In the genomic region with DNA sequence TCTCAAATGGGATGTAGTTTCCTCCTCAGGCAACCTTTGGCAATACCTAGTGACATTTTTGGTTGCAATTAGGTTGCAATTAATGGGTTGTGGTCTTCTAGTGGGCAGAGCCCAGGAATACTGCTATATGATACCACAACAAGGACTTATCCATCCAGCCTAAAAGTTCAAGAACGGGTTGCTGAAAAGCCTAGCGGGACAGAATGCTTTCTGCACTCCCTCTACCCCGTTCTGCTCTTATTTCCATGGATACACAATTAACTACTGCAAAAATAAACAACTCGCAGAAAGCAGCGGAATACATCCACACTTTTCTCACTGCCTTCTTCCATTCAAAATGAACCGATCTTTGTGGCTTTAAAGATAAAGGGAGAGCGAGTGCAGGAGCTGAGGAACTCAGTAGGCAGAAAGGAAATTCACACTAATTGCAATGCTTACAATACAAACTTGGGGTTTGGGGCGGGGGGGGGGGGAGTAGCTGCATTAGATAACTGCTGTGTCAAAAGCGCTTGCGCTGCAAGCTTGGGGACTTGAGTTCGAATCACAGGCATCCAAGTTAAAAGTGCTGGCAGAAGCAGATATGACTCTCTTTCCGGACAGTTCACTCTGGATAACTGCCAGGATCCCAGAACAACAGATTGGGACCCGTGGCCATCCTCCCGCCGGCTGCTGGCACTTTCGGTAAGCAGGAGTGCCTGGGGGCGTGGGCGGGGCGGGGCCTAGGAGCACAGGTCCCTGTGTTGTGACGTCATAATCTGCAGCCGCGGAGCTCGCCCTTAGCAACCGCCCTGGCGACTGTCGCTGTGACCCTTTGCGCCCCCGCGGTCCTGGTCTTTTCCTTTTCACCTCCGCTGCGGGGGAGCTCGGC, we compare ENCODE assay signal across 8 mouse cellular contexts. TPM values are rescaled to one million over a fixed set of nuclear protein-coding genes. Genes with fewer than 3 reads are reported as not detected.
DNase-seq lines count a peak whose midpoint lies in the region; ATAC-seq and TF ChIP-seq lines count a peak whose summit lies in the region.

A gene (plus strand): TSS at position 766 of the 868 bp plus-strand sequence.

- H3K4me1 ChIP-seq in brown adipose tissue, adult 24 weeks (ENCODE audit: control insufficient read depth, insufficient read depth, insufficient read length, low read length): 0 out of 2 replicates have a peak, but pooled peaks cover 2% of the 10 kb centered on the region
- peaks cover 11% of the 10 kb centered on the region for H3K4me1 ChIP-seq in heart, embryonic 13.5 days
- H3K4me1 ChIP-seq in kidney, postnatal 0 days (replicated peaks; ENCODE audit: insufficient read depth, low read length): no peaks in the 10 kb centered on the region
- H3K4me1 ChIP-seq in liver, adult 2 months (ENCODE audit: control insufficient read depth, insufficient read depth, low read length): peaks cover 2% of the 10 kb centered on the region; the same call in 1 of the 2 replicates

- peaks cover 7% of the 10 kb centered on the region; the same call in 1 of the 2 replicates for H3K9me3 ChIP-seq in heart, embryonic 13.5 days
- no peaks in the 10 kb centered on the region for H3K9me3 ChIP-seq in kidney, postnatal 0 days (replicated peaks; ENCODE audit: low read length)

- WGBS in heart, embryonic 13.5 days: 3% methylated on average over 32 of the region's 32 CpGs
- WGBS in kidney, postnatal 0 days: 3% methylated on average over 31 of the region's 32 CpGs
- 5% methylated on average over 32 of the region's 32 CpGs for WGBS in liver, adult 2 months

- no peaks in the 10 kb centered on the region for H3K27me3 ChIP-seq in heart, embryonic 13.5 days (replicated peaks)
- H3K27me3 ChIP-seq in kidney, postnatal 0 days (ENCODE audit: insufficient read depth, low read length): no peaks in the 10 kb centered on the region
- no peaks in the 10 kb centered on the region for H3K27me3 ChIP-seq in liver, adult 2 months (ENCODE audit: control insufficient read depth, insufficient read depth, low read length)

- H3K27ac ChIP-seq in brown adipose tissue, adult 24 weeks (replicated peaks; ENCODE audit: low read depth, low read length): no peak within 1 kb of the TSS
- H3K27ac ChIP-seq in heart, embryonic 13.5 days (replicated peaks): peak within 1 kb of the TSS; percentile 49; the same call in 1 of the 2 replicates
- peak within 1 kb of the TSS; percentile 60 for H3K27ac ChIP-seq in kidney, postnatal 0 days
- no peak within 1 kb of the TSS for H3K27ac ChIP-seq in liver, adult 2 months (replicated peaks; ENCODE audit: insufficient read depth, low read depth, low read length)

- peaks cover 4% of the 10 kb centered on the region; the same call in 1 of the 2 replicates for H3K36me3 ChIP-seq in heart, embryonic 13.5 days
- H3K36me3 ChIP-seq in kidney, postnatal 0 days (ENCODE audit: insufficient read depth, low read length): no peaks in the 10 kb centered on the region
- no peaks in the 10 kb centered on the region for H3K36me3 ChIP-seq in liver, adult 2 months (ENCODE audit: control insufficient read depth, insufficient read depth, low read length)

- no peaks in the 10 kb centered on the region for H3K79me2 ChIP-seq in liver, adult 2 months (ENCODE audit: control insufficient read depth, insufficient read depth, low read length)

- ATAC-seq in CD4-positive, CD25-positive, alpha-beta regulatory T cell, adult 4 months: peak; percentile 91
- peak; percentile 97 for ATAC-seq in erythroid progenitor cell, adult 5-6 weeks (replicated peaks; ENCODE audit: low FRiP score, poor library complexity, severe bottlenecking)
- peak; percentile 81; the same call in 1 of the 2 replicates for ATAC-seq in heart, embryonic 13.5 days (ENCODE audit: extremely low read depth, insufficient number of reproducible peaks, low FRiP score, low TSS enrichment)
- ATAC-seq in kidney, postnatal 0 days (replicated peaks; ENCODE audit: low FRiP score, low read depth): peak; percentile 97
- peak; percentile 76 for ATAC-seq in monocyte, adult 5-6 weeks (replicated peaks; ENCODE audit: insufficient number of reproducible peaks, low FRiP score, low TSS enrichment, poor library complexity, severe bottlenecking)

- peak within 1 kb of the TSS; percentile 86 for H3K9ac ChIP-seq in heart, embryonic 13.5 days
- peak within 1 kb of the TSS; percentile 62 for H3K9ac ChIP-seq in kidney, postnatal 0 days (ENCODE audit: low read depth, low read length)
- peak within 1 kb of the TSS; percentile 79 for H3K9ac ChIP-seq in liver, adult 2 months (ENCODE audit: low read depth, low read length)

- TF ChIP-seq CTCF in kidney, postnatal 0 days (IDR thresholded peaks at IDR 0.05; ENCODE audit: low read depth): no peak
- TF ChIP-seq CTCF in liver, adult 2 months (IDR thresholded peaks at IDR 0.05; ENCODE audit: low read depth, low read length): no peak

- DNase-seq in kidney, postnatal 0 days (ENCODE audit: low spot score): peak; percentile 94
- DNase-seq in liver, adult 2 months (ENCODE audit: extremely low read depth, low read depth, low spot score): peak; percentile 65
- peak; percentile 68 to 72 for DNase-seq in spleen, postnatal 36 days (ENCODE audit: low spot score in 2 of 2)

- H3K4me2 ChIP-seq in heart, embryonic 13.5 days: peak within 1 kb of the TSS; percentile 84
- peak within 1 kb of the TSS; percentile 63 for H3K4me2 ChIP-seq in kidney, postnatal 0 days (ENCODE audit: low read length)

- peak within 1 kb of the TSS; percentile 88 for H3K4me3 ChIP-seq in brown adipose tissue, adult 24 weeks (ENCODE audit: insufficient read depth, low read depth, low read length)
- peak within 1 kb of the TSS; percentile 81 for H3K4me3 ChIP-seq in heart, embryonic 13.5 days
- H3K4me3 ChIP-seq in kidney, postnatal 0 days (replicated peaks; ENCODE audit: low read depth, low read length): peak within 1 kb of the TSS; percentile 68
- H3K4me3 ChIP-seq in liver, adult 2 months (ENCODE audit: insufficient read depth, low read depth, low read length): peak within 1 kb of the TSS; percentile 89

- no peak for TF ChIP-seq POLR2A in liver, adult 2 months (IDR thresholded peaks at IDR 0.05; ENCODE audit: extremely low read depth, insufficient read depth, low read length)

RNA-seq across cellular contexts. Expression of the gene that starts here (rescaled TPM):
- 1 to 10 TPM in 1 of 2 experiments, under 1 TPM in 1; 0.74 to 1.4 TPM for polyA plus RNA-seq in CD4-positive, CD25-positive, alpha-beta regulatory T cell, adult 4 months (2017; shearing (Covaris generic))
- 3.1 and 3.2 TPM in 2 replicates for polyA plus RNA-seq in brown adipose tissue, adult 24 weeks (2012; ENCODE audit: insufficient read depth, insufficient read length, missing spikeins)
- 8.4 TPM in 1 of 2 replicates, not detected in the other for total RNA-seq in erythroid progenitor cell, adult 5-6 weeks (2015; ENCODE audit: low replicate concordance)
- 1.4 and 3.2 TPM in 2 replicates for total RNA-seq in erythroid progenitor cell, adult 5-6 weeks (2017; ENCODE audit: low replicate concordance)
- 10.9 and 11.0 TPM in 2 replicates for polyA plus RNA-seq in heart, embryonic 13.5 days (2015; fragmentation: Nextera tagmentation; extraction: Ambion mirVana)
- 11.3 and 13.2 TPM in 2 replicates for polyA plus RNA-seq in kidney, postnatal 0 days (2015; fragmentation: Nextera tagmentation; extraction: Ambion mirVana)
- total RNA-seq in liver, adult 2 months (2014; rRNA removed): 3.5 and 4.2 TPM in 2 replicates
- polyA plus RNA-seq in liver, adult 2 months (2012; rRNA removed): 0.43 and 0.63 TPM in 2 replicates
- total RNA-seq in monocyte, adult 5-6 weeks (2017): 1.3 to 3.3 TPM in 2 of 3 replicates, not detected in the other

Comparison
In these comparisons a context has a peak if more than half of its experiments do, and no peak if none do; other contexts are left out.
1. H3K27ac ChIP-seq: peak in heart, embryonic 13.5 days (single experiment) and kidney, postnatal 0 days (single experiment); none in brown adipose tissue, adult 24 weeks (single experiment) and liver, adult 2 months (single experiment).
2. Peak in every context shown above with its lines, with median percentiles within 50 percentile points of each other: ATAC-seq, H3K4me3 ChIP-seq, H3K9ac ChIP-seq and DNase-seq.